Mouse (Mus musculus) frontal cortex, postnatal 10 days (tissue): ENCODE data around the gene Piga.

Experiments used
- DNase-seq, 2 experiments: peaks; one replicate each; pipeline ENCODE4 v3.0.0; 2022; ENCODE audit warnings: low spot score in 2 of 2, mixed read lengths in 1 of 2

Piga gene

DNA sequence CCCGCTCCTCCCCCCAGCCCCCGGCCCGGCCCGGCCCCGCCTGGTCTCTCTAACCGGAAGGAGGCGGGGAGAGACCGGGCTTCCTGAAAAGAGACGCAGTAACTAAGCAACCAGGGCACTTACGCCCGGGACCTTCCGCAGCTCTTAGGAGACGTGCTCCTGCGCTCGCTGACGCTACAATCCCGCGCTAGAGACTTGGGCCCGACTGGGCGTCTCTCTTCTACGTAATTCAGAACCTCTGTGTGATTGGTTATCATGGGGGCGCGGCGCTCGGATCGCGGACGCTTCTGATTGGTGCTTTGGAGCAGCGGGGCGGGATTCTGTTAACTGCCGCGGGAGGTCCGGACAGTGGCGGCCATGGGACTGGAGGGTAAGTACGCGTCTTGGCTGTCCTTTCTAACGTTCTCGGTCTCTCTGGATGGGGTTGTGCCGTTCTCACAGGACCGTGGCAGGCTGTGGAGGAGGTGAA is at the start of gene Piga:
Gene Piga (plus strand): TSS at position 317 of the 469 bp plus-strand sequence.
- peak; percentile 89 to 94 for DNase-seq

DNA sequence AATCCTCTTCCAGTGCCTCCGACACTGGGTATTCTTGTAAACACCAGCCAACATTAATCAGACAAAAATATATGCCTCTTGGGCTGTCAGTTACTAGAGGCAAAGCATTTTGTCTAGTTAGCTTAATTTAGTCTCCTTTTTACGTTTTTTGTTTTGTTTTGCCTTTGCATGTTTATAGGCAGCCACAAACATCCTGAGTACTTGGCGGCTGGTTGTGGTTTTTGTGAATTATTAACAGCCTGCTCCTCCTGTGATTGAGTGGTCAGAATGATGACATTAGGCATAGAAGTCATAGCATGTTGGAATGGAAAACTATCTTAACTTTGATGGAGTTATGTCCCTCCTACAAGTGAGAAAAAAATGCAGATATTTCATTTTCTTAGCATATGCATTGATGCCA is 49.0 kb upstream of the Piga start:
- DNase-seq = no peak

DNA sequence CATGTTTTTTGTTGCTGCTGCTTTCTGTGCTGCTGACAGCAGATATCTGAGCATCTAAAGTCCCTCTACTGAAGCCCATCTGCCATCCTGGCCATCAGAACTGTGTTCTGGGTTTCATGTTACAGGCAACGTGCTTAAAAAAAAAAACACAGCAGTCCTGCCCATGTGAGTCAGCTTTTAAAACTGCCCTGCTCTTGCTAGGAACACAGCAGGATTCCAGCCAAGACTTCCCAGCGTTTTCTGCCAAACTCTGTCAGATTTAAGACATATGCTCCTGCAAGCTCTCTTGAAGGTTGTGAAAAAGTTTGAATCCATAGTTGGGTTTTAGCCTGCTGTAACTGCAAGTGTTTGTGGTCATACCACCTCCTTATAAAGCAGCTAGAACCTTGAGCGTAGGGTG is 46.5 kb upstream of the Piga start, which contains the start of gene Vegfd:
Gene Vegfd (plus strand): TSS at position 298 of the 400 bp plus-strand sequence.
- DNase-seq = peak in 1 of 2 experiments; percentile 11

DNA sequence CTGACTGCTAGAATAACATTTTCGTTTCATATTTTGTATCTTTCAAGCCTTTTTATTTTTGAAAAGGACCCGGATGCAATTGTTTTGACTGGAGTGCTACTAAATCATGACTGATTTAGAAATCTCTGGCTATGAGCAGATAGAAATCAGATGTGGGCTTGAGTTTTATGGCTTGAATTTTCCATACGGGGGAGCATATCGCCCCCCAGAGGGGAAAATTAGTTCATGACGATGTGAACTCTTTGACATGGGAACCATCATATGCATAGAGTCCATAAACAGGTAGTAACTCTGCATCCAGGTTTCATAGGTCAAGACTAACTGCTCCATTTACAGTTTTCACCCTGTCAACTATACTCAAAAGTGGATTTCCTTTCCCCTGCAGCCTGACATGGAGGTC is 45.0 kb upstream of the Piga start:
- no peak for DNase-seq

DNA sequence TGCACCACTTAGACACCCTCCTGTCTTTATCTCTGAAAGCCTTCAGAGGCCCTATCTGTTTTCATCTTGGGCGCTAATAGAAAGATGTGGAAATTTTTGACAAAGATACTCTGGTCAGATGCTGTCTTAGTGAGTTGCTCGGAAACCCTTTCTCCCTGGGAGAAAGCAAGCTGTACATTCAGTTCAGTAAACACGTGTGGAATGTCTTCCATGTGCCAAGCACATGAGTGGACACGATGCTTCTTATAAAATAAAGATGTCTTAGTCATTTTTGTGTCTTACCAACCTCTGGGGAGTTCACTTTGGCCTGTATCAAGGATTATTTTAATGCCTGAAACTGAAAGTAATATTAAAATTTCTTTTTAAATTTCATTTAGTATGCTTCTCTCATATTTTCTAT is 39.9 kb upstream of the Piga start:
- DNase-seq = no peak

DNA sequence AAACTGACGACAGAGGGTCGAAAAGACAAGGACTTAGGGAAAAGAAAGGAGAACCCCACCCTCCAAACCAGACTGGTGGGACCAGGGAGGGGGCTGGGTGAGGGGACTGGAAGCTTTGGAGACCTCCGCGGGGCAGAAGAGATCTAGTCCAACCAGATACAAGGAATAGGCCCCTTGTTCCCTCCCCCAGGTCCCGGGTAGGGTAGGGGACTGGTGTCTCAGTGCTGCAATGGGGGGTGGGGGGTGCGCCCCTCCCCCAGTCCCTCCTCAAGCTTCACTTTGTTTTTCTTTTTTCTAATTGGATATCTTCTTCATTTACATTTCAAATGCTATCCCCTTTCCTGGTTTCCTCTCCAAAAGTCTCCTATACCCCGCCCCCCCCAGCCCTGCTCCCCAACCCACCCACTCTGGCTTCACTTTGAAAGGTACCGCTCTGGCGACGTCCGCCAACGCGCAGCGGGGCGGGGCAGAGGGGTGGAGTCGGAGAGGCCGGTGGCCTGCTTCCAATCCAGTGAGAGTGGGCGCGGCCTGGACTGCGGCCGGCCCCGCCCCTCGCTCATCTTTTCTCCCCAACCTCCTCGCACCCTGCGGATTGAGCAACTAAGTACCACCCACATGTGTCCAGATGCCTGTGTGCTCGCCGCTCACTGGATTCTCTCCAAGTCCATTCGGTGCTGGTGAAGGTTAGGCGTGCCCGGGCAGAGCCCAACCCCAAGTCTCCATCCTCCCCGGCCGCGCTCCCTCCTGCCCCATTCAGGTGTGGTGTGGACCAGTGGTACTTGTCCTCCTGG is 37.8 kb upstream of the Piga start:
- peak; percentile 47 to 60 for DNase-seq

DNA sequence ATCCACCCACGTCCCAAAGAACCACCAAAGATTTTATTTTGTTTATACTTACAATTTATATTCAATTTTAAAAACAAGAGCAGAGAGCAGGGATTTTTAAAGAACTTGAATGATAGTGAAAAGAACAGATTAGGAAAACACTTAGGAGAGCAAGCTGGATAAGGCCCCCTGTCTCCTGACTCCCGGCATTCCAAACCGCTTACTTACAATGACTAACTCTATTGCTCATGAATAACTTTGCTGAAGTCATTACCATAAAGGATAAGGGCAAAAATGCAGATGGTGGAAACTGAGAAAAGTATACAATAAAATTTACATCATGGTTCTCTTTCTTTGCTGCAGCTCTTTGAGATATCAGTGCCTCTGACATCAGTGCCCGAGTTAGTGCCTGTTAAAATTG is 25.5 kb upstream of the Piga start:
- DNase-seq = no peak

DNA sequence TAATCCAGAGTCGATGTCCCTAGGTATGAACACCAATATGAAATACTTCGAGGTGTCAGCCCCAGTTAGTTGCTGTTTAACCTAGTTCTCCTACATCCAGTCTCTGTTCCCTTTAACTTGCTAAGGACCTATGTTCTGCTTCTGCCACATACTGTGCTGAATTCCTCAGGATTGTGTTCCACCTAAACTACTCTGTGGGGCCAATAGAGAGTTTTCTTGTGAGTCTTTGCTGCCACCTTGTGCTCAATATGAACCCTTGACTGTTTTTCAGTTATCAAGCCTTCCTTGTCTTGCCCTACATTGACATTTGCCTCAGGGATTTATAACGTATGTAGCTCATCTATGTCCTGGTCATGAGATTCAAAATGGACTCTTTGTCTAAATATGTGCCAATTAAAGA is 21.1 kb upstream of the Piga start:
- DNase-seq = no peak

DNA sequence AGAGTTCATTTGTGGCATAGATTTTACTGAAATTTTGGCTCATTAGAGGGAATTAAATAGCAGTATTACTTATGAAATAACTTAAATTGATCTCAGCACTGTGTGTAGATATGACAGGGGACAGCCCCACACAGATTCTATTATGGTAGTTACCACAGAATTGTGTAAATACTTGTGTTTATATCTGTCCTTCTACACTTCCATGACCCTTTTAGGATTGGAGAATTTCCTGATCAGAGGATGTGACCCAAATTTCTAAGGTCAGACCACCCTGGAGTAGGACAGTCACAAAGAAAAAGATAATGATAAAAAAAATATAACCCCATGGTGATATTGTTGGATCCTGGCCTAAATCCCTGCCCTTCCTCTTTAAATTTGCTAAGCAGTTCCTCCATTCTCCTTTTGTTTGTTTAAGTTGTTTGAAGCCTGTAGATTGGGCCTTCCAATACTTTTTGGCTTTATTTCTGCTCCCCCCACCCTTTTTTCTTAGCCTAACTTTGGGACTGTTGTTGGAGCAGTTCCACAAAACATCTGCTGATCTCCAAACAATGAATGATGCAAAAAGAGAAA is 14.4 kb upstream of the Piga start:
- DNase-seq = no peak

DNA sequence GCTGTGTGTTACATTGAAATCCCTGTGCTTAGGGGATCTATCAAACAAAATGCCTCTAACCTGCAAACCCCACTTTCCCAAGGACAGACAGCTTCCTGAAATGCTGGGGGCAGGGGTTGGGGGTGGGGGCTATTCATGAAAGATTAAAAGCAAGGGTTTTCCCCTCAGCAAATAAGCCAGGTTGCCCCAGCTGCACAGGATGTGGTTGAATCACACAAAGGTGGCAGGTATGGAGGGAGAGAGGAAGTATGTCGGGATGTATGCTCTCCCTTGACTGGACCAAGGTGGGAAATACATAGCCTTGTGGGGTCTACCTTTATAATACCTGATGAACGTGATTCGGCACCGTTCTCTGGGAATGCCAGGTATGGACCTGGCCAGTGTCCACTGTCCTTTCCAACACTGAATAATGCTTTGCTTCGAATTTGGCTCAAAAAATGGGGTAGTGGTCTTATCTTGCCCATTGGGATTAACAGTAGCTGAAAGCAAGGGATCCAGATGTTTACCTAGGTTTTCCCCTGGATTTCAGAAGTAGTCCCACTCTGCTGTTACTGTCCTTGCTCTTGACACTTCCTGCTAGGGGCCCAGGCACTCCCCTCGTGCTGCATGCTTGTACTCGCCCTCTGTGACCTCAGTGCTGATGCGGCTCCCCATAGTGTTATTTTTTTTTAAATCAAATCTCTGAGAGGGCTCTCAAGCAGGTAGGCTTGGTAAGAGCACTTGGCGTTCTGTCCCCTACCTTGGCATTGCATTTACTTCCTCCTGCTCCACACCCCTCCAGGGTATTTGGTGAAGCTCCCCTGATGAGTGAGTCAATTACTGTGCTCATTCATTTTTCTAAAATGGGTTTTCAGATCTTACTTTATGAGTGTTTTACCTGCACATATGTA is 13.2 kb upstream of the Piga start:
- no peak for DNase-seq

DNA sequence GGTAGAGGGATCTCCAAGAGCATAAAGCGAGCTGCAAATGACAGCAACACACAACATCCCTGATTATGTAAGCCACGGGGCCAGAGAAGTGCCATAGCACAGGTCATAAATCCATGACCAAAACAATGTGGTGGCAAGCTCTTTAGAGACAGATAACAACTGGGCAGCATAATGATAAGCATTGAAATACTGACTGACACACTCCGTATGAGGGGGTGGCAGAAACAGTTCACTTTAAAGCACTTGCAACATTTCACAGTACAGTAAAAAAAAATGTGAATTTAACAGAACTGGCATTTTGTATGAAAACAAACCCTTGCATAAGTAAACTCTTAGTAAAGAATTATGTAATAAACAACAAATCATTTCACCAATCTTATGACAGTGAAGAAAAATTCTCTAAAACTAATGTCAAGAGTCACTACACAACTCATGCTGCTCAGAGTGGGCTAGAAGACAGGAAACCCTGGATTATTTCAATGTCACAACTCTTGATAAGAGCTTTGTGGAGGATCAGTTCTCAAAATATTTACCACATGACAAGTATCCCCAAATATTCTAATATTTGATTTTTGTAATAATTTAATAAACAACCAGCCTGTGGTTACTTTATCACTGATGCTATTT is 11.2 kb upstream of the Piga start:
- DNase-seq = no peak

DNA sequence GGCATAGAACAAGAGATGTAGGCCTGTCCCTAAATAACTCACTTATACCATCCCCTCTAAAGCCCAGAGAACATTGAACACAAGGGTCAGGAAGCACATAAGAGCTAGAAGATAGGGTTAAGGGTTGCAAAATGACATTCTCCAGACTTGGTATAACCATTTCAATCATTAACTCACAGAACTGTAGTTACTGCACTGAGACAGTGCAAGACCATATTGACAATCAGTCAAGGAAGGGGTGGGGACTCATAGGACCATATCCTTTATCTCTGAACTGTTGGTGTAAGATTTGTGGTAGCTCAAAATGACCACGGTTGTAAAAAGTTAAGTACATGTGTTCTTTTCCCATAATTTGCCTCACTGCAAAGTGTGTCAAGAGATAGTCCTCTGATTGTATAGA is 9.0 kb upstream of the Piga start:
- no peak for DNase-seq

DNA sequence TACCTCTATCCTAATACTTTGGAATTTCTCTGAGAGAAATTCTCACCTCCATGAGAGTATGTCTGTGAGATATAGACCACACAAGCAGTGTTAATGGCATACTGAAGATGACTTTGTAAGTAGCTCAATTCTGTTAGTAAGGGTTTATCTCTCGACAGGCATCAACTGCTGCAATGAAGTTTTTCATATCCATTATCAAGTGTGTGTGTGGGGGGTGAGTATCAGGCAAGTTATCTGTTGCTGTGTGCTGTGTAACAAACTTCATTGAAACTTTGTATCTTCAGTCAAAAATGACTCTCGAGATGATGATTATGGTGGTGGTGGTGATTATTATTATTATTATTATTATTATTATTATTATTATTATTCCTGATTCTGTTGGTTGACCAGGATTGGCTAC is 2.8 kb upstream of the Piga start:
- DNase-seq = no peak

DNA sequence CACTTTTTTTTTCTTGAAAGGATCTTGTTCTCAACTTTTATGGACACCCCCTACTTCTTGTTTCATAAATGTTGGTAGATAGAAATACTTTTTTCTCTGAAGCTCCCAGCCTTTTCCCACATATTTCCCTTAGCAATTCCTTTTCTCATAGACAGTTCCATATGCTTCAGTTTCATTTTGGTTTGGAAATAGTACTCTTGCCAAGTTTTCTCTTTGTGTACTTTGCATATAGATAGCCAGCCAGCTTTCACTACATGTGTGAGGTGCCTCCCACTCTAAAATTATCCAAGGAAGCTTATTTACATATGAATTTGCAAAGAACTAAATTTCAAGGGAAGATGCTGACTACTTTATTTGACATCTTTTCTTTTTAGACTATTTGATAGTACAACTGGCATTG is 1.6 kb upstream of the Piga start:
- no peak for DNase-seq

DNA sequence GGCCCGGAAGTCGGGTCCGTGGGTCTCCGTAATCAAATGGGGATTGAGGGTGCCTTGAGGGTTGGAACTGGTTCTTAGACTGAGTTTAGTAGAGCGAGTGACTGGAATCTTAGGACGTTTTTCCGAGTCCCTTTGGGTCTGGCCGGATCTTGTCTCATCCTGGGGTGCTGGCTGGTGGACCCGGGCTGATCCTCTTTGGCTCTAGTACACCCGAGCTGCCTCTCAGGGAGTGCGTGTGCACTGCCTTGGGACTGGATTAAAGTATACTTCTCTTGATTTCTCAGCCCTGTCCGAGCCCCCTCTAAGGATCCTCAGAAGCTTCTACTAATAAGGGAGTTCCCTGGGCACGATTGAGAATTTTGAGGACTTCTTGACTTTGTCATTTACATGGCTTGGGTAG is 368 bp downstream of the Piga start:
- DNase-seq = no peak

DNA sequence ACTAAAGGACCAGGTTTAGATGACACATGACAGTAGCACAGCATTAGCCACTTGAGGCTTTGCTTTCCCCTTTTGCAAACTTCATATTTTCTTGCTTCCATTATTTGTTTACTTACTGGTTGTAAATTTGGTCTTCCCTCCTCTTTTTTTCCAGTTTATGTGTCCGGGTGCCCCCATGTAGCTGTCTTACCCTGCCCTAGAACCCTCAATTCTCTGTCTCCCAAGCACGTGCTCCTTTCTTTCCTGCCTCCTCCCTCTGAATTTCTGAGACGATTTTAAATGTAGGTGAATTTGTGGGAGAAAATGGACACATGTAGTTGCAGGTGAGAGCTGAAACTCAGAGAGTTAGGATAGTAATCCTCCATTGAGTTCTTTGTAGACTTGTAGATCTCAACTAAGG is 931 bp downstream of the Piga start:
- DNase-seq = no peak

DNA sequence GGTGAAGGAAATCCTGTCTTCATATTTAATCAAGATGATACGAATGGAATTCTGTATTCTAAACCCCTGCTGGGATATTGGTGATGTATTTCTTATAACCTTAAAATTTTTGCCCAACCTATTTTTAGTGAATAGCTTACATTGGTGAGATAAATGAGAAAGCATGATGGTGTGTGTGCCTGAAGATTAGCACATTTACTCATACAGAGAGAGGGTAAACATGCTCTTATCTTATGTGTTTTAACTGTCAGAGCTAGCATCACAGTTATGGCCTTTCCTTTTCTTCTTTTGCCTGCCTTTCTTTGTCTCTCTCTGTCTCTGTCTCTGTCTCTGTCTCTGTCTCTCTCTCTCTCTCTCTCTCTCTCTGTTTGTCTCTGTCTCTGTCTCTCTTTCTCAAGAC is 5.2 kb downstream of the Piga start:
- no peak for DNase-seq

DNA sequence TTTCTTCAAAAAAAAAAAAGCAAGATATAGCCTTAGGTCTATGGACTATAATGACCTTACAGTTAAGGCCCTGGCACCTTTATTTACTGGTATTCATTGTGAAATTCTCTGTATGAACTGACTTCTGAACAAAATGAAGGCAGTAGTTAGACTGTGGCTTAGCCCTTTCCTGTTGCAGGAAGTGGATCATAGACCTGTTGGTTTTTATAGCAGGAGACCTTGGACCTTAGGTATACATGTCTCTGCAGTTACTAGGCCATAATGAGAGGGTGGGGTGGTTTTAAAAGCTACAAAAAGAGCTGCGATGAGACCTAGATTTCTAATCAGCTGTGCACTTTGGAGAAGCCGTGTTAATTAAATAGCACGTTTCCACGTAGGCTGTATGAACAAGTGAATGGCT is 7.7 kb downstream of the Piga start:
- no peak for DNase-seq

DNA sequence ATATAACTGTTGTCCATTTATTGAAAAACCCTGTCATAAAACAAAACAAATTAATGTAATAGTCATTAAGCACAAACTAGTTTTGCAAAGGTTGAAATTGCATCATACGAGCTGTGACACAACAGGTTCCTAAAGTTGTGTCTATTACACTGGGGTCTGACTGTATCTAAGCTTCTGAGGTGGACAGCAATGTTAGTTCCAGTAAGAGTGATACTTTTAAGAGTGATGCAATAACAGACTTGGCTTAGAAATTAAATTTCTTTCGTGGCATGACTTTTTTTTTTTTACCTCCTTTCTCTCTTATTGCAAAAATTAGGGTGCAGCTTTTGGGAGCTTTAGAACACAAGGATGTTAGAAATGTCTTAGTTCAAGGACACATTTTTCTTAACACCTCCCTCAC is 8.6 kb downstream of the Piga start:
- DNase-seq = no peak

DNA sequence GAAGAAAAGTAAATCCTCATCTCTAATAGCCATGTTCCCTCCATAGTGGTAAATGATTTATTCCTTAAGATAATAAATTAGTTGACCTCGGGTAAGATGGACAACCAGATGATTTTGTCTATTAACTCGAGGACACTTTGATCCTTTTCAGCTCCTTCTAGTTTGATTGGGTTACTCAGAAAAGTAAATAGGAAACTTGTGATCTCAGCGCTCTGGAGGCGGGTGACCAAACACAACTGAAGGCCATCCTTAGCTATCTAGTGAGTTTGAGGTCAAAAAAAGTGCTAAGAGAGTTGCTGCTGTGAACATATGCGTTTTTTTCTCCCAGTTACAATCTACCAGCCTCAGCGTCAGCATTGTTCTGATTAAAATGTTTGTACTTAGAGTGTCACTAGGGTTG is 11.0 kb downstream of the Piga start:
- DNase-seq = no peak

DNA sequence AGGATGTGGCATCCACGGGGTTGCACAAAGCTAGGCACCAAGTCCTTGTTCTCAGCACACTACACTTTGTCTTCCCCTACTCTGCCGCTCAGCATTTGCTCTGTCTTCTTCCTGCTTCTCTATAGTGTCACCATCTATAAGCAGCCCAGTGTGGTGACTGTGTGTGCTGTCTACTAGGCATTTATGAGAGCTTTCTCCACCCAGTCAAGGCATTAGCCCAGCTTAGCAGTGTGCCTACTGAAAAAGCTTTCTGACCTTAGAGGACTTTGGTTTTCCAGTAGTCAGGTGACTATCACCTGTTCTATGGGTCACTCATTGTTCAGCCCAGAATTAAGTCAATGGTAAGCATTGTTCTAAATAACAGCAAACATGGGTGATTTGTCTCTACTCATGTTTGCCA is 11.5 kb downstream of the Piga start:
- no peak for DNase-seq

DNA sequence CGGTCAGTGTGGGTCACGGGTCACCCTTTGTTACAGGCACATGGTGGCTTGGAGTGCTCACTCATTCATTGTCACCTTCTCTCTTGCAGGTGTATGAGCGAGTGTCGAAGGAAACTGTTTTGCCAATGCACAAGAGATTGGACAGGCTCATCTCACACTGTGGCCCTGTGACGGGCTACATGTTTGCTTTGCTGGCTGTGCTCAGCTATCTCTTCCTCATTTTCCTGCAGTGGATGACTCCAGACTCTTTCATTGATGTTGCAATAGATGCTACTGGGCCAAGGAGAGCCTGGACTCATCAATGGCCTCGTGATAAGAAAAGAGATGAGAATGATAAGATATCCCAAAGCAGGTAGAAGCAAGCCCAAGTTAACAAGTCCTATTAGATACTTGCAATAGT is 12.0 kb downstream of the Piga start:
- no peak for DNase-seq
